Mouse (Mus musculus): Measurements from ENCODE around the gene Lsm12.

- TF ChIP-seq CTCF (IDR thresholded peaks at IDR 0.05; ENCODE audit: borderline replicate concordance, insufficient read depth, low read length), result 0 out of 2 replicates have a peak, but pooled peaks have one; percentile 11
- no peak for TF ChIP-seq POLR2A (IDR thresholded peaks at IDR 0.05; ENCODE audit: low read depth, low read length)
These were observed 13.1 kb upstream of the Lsm12 start for GRCm38 (mm10) chr11:102198245-102198644.

All from embryonic fibroblast, embryonic 13.5 days (primary cell).